Mouse (Mus musculus) spleen, postnatal 10 days (tissue): ENCODE measurements around the gene Wnt16.
"Not testable (repeated sequence)": the region's sequence is repeated elsewhere in the genome, so short reads cannot be mapped to it uniquely, and the experiment has no call there.

ENCODE experiments used
- DNase-seq, 2 experiments: peaks; one replicate each; pipeline ENCODE4 v3.0.0; 2021 to 2022; ENCODE audit warnings: low spot score in 2 of 2

Wnt16 gene

GRCm38 (mm10) chr6:22288004-22288736 lies at the start of gene Wnt16:
Wnt16 (plus strand) TSS chr6:22288227.
- DNase-seq = no peak

- no peak for DNase-seq
Measured at GRCm38 (mm10) chr6:22243321-22243720, 44.7 kb upstream of the Wnt16 start.

- no peak for DNase-seq
Measured at GRCm38 (mm10) chr6:22246696-22247095, 41.3 kb upstream of the Wnt16 start.

- DNase-seq = no peak
Measured at GRCm38 (mm10) chr6:22258784-22259183, 29.2 kb upstream of the Wnt16 start.

- no peak for DNase-seq
Measured at GRCm38 (mm10) chr6:22262519-22262918, 25.5 kb upstream of the Wnt16 start.

- not testable (repeated sequence) for DNase-seq
Measured at GRCm38 (mm10) chr6:22264094-22264493, 23.9 kb upstream of the Wnt16 start.

- DNase-seq = no peak
Measured at GRCm38 (mm10) chr6:22266018-22266417, 22.0 kb upstream of the Wnt16 start.

GRCm38 (mm10) chr6:22267807-22268667 lies 20.0 kb upstream of the Wnt16 start:
- DNase-seq = no peak

- DNase-seq = no peak
Measured at GRCm38 (mm10) chr6:22268677-22269076, 19.4 kb upstream of the Wnt16 start.

- DNase-seq = no peak
Measured at GRCm38 (mm10) chr6:22269840-22270521, 18.0 kb upstream of the Wnt16 start.

- DNase-seq = no peak
Measured at GRCm38 (mm10) chr6:22277941-22278340, 10.1 kb upstream of the Wnt16 start.

- DNase-seq = no peak
Measured at GRCm38 (mm10) chr6:22280217-22280861, 7.7 kb upstream of the Wnt16 start.

GRCm38 (mm10) chr6:22282405-22282804 lies 5.6 kb upstream of the Wnt16 start:
- no peak for DNase-seq

- peak in 1 of 2 experiments; percentile 29 for DNase-seq
Measured at GRCm38 (mm10) chr6:22288737-22289460, 872 bp downstream of the Wnt16 start.

GRCm38 (mm10) chr6:22289461-22290021 lies 1.5 kb downstream of the Wnt16 start:
- no peak for DNase-seq

GRCm38 (mm10) chr6:22290790-22291189 lies 2.8 kb downstream of the Wnt16 start:
- DNase-seq = no peak

- no peak for DNase-seq
Measured at GRCm38 (mm10) chr6:22292056-22292455, 4.0 kb downstream of the Wnt16 start.

GRCm38 (mm10) chr6:22293922-22294321 lies 5.9 kb downstream of the Wnt16 start:
- no peak for DNase-seq

- no peak for DNase-seq
Measured at GRCm38 (mm10) chr6:22297028-22297427, 9.0 kb downstream of the Wnt16 start.

- DNase-seq = no peak
Measured at GRCm38 (mm10) chr6:22298059-22298458, 10.0 kb downstream of the Wnt16 start.
